Mouse (Mus musculus) left cerebral cortex, adult 8-10 months (tissue): Measurements from ENCODE around the gene Fam241b. TPM values are rescaled to one million over a fixed set of nuclear protein-coding genes. Genes with fewer than 3 reads are reported as not detected.

Experiments
- DNase-seq, 2 experiments: peaks; one replicate each; pipeline ENCODE4 v3.0.0; 2022; ENCODE audit warnings: low spot score in 2 of 2
- total RNA-seq, 4 experiments: library from RNA; stranded (reverse); gene quantifications; 2 replicates each; pipeline ENCODE4 v1.2.4; 2022

The Fam241b gene
- total RNA-seq, 4 experiments from 2014 or later: 47.0 to 57.8 (median 52.5) TPM

DNA sequence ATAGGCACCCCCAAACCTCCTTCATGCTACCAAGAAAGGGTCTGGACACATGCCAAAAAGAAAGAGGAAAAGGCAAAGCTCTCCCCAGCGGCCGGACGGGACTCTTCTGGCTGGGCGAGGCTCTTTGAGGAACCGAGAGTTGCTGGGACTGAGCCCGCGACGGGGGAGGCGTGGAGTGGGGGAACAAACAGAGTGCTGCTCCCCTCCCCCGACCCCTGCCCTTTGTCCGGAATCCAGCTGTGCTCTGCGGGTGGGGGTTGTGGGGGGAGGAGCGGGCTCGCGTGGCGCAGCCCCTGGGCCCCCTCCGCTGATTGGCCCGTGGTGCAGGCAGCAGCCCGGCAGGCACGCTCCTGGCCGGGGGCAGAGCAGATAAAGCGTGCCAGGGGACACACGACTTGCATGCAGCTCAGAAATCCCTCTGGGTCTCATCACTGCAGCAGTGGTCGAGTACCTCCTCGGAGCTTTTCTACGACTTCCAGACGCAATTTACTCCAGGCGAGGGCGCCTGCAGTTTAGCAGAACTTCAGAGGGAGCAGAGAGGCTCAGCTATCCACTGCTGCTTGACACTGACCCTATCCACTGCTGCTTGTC, 10.9 kb downstream of the Fam241b start, which contains the start of gene Neurog3:
TSS of gene Neurog3 (plus strand) at position 400 of the 591 bp plus-strand sequence.
- no peak for DNase-seq

DNA sequence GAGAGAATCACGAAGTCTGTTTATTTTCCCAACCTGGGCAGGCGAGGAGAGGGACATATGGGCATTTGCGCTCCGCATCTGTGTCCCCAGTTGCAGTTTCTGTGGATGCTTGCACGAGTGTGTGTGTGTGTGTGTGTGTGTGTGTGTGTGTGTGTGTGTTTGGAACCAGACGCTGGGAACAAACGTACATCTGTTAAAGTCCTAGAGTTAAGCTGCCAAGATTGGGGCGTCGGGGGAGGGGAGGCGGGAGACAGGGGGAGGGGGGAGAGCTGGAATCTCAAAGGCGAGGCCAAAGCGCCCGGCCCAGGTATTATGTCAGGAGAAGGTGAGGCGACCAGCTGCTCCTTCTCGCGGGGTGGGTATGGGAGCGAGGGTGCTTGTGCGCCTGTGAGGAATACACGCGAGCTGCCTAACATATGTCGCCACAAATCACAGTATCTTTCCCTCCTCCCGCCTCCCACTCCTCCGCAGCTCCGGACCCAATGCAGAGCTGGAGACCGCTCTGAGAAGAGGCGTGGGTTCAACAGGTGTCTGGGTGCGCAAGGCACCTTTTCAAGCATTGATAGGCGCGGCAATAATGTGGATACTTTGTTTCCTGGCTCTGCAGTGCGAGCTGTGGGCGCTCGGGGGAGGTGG, 15.3 kb downstream of the Fam241b start:
- peak in 1 of 2 experiments; percentile 65 for DNase-seq

DNA sequence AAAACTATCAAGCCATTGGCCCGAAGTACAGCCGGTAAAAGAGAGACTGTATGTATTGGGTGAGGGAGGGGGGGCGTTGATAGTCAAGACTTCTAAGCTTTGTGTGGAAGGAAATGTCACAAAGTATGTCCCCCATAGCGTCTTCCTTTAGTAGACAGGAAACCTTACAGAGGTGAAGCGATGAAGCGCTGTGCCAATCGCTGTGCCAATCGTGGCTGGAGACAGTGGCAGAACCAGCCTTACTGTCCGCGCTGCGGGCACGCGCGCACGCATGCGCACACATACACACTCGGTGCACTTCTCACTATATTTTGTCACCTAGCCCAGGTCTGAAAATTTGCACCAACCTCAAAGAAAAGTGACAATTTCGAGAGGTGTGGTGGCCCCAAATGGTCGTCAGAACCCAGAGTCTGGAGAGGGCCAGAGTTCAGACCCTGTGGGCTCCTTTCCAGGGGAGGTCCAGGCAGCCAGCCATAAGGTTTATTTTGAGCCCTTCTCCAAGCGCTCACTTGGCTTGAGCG, 15.9 kb downstream of the Fam241b start:
- DNase-seq: no peak

DNA sequence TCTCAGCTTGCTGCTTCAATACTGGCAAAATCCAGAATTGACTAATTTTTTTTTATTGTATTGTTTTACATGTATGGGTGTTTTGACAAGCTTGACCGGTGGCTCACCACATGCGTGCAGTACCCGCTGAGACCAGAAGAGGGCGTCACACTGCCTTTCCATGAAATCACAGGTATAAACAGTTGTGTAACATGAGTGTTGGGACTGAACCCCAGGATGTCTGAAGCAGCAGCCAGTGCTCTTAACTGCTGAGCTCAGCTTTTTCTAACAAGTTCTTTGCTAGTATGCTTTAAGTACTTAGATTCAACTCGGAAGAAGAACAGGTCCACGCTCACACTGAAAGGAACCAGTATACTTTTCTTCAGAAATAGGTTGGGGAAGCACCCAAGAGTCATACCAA, 16.6 kb downstream of the Fam241b start:
- no peak for DNase-seq

DNA sequence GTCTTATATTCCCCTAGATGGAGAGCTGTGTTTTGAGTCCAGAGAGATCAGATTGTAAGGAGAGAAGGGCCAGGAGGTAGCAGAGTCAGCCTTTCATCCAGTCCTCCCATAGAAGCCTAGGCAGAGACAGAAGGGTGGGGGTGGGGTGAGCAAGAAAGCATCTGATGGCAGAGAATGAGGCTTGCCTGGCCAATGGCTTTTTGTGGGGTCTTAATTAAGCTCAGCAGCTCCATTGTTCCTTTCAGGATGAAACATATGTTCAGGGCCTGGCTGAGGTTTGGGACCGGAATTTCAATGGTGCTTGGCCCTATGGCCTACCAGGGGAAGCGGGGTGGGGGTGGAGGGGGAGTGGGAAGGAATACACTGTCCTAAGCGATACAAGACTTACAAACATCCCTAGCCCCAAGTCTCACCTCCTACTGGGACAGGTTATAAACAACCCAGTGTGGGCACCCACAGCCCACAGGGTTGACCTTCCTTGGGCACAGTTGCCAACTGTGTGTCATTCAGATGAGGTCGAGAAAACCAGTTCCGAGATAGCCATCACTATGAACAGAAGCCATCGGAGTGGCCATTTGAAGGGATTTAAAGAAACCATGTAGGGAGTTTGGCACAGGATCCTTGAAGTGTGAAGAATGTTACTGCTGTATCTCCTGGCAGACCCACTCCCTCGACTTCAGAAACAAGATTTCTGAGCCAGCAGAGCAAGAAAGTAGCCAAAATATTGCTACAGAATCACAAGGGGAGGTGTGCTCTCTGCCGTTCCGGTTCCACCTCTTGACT, 29.7 kb downstream of the Fam241b start:
- DNase-seq: no peak

DNA sequence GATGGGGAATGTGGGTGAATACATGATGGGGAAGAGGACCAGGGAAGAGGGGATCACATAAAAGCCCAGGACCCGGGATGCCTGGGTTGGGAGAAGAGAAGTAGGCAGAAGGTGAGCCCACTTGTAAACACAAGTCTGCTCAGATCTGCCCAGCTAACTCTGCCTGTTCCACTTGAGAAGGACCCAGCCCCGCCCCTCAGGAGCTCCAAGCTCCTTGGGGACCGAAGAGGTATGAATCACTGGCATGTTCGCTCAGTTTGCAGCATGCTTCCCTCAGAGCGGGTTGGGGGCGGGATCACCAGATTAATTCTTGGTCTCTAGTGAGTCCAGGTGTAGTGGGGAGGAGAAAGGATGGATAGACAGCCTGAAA, 32.5 kb downstream of the Fam241b start:
- peak in 1 of 2 experiments; percentile 70 for DNase-seq

DNA sequence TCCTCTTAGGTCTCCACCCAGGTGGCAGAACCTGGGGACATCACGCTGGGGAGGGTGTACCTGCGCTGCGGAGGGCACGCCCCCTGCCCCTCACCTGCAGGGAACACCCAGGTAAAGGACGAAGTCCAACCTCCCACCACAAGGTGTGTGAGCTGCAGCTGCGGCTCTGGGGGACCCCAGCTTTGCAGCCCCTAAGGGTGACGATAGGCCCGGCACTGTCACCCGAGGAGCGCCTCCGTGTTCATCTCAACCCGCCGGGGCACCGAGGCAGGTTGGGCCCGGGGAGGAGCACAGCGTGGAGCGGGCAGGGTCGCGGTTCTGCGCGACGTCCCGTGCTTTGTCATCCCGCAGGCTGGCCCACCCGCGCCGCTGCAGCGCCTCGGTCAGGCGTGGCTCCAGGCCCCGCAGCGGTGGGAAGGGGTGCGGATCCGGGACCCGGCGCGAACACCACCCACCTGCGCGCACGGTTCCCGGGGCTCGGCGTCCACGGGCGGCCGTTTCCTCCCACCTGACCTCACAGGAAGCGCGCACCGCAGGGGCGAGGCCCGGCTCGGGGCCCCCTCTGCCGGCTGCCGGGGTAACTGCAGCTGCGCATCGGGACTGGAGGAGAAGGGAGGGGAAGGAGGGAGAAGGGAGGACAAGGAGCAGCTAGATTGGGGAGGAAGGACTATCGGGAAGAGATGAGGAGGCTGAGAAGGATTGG, 33.1 kb downstream of the Fam241b start:
- peak; percentile 79 to 89 for DNase-seq

DNA sequence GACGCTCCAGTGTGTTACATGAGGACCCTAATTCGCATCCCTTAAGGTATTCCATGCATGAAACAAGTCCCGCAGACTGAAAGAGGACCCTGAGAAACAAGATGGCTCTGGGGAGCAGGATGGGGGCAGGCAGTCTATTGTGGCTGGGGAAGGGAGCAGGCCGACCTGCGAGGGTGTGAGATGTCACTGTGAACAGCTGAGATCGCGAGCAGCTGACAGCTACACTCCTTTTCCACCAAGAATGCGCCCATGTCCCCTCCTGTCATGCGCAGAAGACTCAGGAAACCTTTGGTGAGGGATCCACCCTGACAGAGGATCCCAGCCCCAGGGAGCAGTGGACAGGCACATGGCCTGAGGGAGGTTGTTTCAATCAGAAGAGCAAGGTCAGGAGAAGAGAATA, 36.7 kb downstream of the Fam241b start:
- no peak for DNase-seq

DNA sequence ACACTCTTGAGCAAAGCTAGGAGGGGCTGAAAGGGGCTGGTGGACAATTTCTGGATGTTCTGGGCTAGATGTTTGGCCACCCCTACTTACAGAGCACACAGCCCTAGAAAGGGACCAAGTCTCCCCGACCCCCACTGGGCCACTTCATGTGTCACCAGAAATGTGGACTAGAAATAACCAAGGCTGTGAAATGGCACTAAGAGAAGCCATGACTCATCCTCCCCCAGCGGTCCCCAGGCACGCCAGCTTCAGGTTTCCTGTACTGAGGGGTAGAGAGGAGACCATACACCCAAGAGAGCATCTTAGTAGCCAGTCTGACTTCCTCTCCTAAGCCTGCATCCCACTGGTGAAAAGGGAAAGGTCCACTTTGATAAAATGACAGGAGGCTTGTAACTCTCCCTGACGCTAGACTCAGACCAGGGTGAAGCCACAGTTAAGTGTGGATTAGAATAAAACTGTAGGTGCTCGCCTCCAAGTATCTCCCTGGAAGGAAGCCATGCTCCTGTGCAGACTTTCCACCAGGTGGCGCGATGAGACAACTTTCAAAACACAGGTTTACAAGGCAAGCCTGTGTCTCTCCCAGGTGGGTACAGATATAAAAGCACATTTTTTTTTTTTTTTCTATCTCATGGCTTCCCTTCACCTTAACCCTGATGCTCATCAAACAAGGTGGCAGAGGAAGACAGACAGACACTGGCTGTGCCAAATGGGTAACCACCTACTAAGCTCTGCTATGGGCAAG, 38.7 kb downstream of the Fam241b start:
- DNase-seq: peak; percentile 36 to 53

DNA sequence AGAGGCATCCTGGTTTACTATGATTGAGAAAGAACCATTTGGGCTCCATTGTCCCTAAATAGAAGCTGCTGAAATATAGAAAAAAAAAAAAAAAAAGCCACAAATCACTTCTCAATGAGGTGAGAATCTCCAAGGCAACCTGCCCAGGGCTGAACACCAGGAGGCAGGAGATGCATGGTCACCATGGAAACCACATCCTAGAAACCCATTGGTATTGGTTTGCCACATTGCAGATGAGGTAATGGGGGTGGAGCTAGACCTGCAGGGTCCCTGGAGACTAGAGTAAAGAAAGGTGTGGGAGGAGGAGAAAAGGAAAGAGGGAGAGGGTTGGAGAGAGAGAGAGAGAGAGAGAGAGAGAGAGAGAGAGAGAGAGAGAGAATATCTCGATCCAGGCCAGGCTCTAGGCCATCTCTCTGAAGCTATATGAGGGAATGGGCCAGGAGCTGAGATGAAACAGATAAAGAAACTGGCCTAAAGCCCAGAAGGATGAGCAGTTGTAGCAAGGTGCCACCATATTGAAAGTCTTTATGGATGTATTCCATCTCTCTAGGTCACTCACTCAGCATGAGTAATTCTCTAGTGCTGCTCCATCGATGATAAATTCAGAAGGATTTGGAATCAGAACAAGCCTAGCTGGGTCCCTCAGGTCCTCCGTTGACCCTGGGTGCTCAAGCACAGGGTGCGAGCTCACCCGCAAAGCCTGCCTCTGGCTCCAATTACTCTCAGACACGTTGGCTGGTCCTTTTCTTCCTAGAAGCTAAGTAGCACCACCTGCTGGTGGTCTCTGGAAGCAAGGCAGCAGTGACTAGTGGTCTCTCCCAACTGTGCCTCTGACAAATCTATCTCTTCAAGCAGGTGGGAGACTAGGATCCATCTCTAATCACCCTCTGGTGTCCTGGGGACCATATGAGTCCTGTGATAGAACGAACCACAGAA, 41.9 kb downstream of the Fam241b start:
- peak; percentile 75 to 95 for DNase-seq

DNA sequence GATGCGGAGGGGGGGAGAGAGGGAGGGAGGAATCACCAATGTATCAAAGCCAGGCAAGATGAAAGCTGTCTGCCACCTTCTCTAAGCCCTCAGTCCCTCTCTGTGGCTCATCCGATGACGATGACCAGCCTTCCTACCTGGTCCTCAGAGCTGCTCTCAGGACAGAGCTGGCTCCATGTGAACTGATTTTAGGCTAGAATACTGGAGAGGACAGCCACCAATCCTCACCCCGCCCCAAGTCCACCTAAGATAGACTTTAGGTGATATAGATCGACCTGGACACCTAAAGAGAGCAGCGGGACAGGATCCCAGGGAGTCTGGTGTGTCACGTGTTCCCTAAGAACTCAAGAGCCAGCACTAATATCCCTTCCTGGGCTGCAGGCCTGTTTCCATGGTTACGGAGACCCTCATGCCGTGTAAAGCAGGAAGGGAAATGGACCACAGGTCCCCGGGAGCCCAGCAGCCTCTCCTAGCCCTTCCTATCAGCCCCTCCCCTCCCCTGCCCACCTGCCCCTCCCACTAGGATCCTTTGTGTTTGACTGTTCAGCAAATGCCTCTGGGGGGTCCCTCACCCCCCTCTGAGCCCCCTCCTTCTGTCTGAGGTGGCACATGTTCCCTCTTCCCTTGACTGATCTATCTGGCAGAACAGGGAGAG, 43.8 kb downstream of the Fam241b start:
- DNase-seq: no peak

DNA sequence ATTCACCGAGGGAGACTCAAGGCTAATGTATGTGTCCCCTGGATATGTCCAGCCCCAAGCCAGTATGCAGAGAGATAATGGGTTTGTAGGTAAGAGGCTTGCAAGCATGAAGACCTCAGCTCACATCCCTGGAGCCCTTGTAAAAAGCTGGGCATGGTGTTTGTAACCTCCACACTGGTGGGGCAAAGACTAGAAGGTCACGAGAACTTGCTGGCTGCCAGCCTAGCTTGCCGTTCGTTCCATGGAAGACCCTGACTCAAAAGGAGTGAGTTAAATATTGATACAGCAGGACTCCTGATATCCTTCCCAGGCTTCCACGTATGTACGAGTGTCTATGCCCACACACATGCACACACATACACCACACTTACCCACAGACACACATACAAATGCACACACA, 49.3 kb downstream of the Fam241b start:
- DNase-seq: no peak

DNA sequence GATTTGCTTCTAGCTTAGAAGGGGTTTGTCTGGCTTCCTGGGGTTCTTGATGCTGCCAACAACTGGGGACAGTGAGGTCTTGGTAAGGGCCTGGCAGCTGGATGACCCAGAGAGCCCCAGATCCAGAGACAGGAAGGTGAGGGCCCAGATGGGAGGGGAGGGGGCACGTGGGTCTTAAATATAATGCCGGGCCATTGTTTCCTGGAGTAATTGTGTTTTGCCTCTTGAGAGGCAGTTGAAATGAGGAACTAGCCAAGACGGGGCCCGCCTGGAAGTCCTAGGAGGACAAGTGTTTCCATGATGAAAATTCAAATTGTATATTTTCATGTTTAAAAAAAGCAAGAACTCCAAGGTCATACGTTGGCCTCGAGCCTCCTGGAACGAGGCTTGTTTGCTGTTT, 49.8 kb downstream of the Fam241b start:
- DNase-seq: no peak

DNA sequence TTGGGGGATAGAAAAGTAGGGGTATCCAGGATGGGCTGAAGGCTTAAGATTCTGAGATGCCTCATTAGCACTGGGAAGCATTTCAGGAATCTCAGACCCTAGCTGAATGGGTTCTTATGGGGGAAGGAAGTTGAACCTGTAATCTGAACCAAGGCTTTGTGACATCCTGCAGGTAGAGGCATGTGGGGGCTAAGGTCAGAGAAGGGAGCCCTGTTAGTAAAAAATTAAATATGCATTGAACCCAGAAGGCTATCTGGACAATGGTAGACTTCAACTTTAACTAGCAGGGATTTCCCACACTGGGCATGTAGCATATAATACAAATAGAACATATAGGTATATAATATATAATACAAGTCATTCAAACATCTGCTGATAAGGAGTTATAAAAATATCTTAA, 54.2 kb downstream of the Fam241b start:
- DNase-seq: no peak

DNA sequence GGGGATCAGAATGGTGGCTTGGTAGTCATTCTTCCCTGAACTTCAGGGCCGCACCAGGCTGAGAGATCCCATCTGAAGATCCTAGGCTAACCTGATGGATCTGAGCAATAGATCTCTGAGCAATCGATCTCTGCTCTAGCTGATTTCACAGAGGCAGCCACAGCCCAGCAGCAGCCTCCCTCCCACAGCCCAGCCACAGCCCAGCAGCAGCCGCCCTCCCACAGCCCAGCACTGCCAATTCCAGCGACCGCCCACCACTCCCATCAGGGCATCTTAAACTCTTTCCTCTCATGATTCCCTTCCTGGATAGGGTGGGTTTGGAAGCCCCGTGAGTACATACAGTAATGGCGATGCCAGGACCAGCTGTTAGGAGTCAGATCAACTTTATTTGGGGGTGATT, 54.6 kb downstream of the Fam241b start:
- DNase-seq: no peak

DNA sequence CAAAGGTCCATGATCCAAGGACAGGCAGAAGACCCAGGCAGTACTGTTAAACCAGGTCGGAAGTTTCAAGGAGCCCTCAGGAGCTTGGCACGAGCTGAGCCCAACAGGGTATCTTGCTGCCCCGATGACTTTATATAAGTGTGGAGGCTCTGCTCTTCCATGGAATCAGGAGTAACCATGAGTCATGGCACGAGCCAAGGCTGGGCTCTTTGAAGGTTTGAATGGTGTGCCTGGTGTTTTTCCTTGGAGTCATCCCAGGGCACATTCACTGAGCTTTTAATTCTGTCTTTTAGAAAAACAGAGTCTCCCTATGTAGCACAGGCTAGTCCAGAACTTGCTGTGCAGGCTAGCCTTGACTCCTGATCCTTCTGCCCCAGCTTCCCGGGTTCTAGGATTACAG, 55.3 kb downstream of the Fam241b start:
- DNase-seq: no peak

DNA sequence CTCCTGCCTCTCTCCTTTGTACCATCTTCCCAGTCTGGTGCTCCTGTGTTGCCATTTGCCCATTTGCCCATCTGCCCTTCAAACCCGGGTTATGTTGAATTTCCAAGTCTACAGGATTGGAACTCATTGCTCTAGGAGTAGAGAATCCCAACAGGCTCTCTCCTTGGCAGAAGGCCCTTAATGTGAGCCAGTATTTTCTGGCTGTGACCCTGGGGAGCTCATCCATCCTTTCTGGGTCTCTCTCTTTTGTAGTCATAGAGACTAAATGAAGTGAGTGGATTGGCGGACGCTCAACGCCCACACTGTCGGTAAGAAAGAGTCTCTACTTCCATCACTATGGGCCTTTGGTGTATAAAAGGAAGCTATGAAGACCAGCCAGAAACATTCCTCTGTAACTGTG, 56.9 kb downstream of the Fam241b start:
- DNase-seq: no peak

DNA sequence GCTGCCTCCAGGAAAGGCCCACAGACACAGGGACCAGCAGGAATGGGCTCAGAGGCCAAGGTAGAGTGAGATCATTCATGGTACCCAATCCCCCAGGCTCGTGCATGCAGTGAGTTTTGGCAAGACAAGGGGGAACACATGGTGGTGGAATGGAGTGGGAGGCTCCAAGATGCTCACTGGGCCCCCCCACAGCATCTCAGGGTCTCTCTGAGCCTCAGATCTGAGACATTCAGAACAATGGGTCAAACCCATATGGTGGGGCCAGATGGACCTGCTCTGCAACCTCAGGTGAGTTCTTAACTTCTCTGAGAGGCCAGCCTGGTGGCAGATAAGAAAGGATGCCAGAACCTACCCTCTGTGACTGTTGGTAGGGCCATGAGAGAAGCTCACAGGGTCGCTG, 57.7 kb downstream of the Fam241b start:
- no peak for DNase-seq
